Mouse (Mus musculus): ENCODE measurements around the gene Gipc3.
A peak's percentile ranks its signal among the peaks of the same experiment; 100 is the strongest.

Gipc3 gene

GRCm38 (mm10) chr10:81322444-81322843 is 20.6 kb downstream of the Gipc3 start:
- DNase-seq (ENCODE audit: low read depth, low spot score): no peak

GRCm38 (mm10) chr10:81321436-81321835 is 21.6 kb downstream of the Gipc3 start:
- DNase-seq (ENCODE audit: low read depth, low spot score): no peak

GRCm38 (mm10) chr10:81320550-81321347 is 22.3 kb downstream of the Gipc3 start, which contains the start of gene Cactin:
Cactin (plus strand) TSS chr10:81321103.
- peak; percentile 100 for DNase-seq (ENCODE audit: low read depth, low spot score)

- no peak for DNase-seq (ENCODE audit: low read depth, low spot score)
These were observed 23.1 kb downstream of the Gipc3 start for GRCm38 (mm10) chr10:81319741-81320549.

GRCm38 (mm10) chr10:81319330-81319699 is 23.8 kb downstream of the Gipc3 start:
- no peak for DNase-seq (ENCODE audit: low read depth, low spot score)

- DNase-seq (ENCODE audit: low read depth, low spot score): no peak
These were observed 24.3 kb downstream of the Gipc3 start for GRCm38 (mm10) chr10:81318589-81319329.

- DNase-seq (ENCODE audit: low read depth, low spot score): no peak
These were observed 25.8 kb downstream of the Gipc3 start for GRCm38 (mm10) chr10:81317273-81317672.

GRCm38 (mm10) chr10:81316338-81317060 is 26.6 kb downstream of the Gipc3 start:
- no peak for DNase-seq (ENCODE audit: low read depth, low spot score)

- no peak for DNase-seq (ENCODE audit: low read depth, low spot score)
These were observed 27.5 kb downstream of the Gipc3 start for GRCm38 (mm10) chr10:81315587-81315986.

- DNase-seq (ENCODE audit: low read depth, low spot score): no peak
These were observed 28.9 kb downstream of the Gipc3 start for GRCm38 (mm10) chr10:81314201-81314600.

- no peak for DNase-seq (ENCODE audit: low read depth, low spot score)
These were observed 29.5 kb downstream of the Gipc3 start for GRCm38 (mm10) chr10:81313581-81313980.

- DNase-seq (ENCODE audit: low read depth, low spot score): no peak
These were observed 33.5 kb downstream of the Gipc3 start for GRCm38 (mm10) chr10:81309571-81309970.

- DNase-seq (ENCODE audit: low read depth, low spot score): no peak
These were observed 36.0 kb downstream of the Gipc3 start for GRCm38 (mm10) chr10:81306837-81307682.

- DNase-seq (ENCODE audit: low read depth, low spot score): no peak
These were observed 36.8 kb downstream of the Gipc3 start for GRCm38 (mm10) chr10:81306173-81306668.

- no peak for DNase-seq (ENCODE audit: low read depth, low spot score)
These were observed 37.4 kb downstream of the Gipc3 start for GRCm38 (mm10) chr10:81305663-81306062.

- DNase-seq (ENCODE audit: low read depth, low spot score): peak; percentile 50
These were observed 38.3 kb downstream of the Gipc3 start for GRCm38 (mm10) chr10:81304597-81305238.

GRCm38 (mm10) chr10:81303761-81304160 is 39.3 kb downstream of the Gipc3 start:
- no peak for DNase-seq (ENCODE audit: low read depth, low spot score)

- no peak for DNase-seq (ENCODE audit: low read depth, low spot score)
These were observed 39.8 kb downstream of the Gipc3 start for GRCm38 (mm10) chr10:81303258-81303657.

- no peak for DNase-seq (ENCODE audit: low read depth, low spot score)
These were observed 40.3 kb downstream of the Gipc3 start for GRCm38 (mm10) chr10:81302781-81303218.

GRCm38 (mm10) chr10:81302288-81302687 is 40.8 kb downstream of the Gipc3 start:
- DNase-seq (ENCODE audit: low read depth, low spot score): no peak
